Mouse (Mus musculus): ENCODE results near the gene Frem2.

The Frem2 gene

DNA sequence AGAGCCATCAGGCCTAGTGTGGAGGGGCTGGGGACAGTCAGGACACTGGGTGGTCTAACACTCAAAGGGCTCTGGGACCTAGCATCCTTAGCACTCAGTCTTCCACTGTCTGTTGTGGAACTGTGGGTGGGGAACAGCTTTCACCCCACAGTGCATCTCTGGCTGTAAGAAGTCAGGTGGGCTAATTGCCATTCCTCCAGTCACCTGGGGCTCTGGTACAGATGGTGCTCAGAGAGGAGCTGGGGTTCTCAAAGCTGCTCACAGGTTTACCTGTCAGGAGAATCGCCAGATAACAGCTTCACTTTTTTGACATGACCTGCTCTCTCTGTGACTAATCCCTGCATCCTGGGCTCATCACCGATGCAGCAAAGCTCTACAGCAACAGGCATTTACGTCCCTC lies 46.0 kb downstream of the Frem2 start:
- DNase-seq: no peak

DNA sequence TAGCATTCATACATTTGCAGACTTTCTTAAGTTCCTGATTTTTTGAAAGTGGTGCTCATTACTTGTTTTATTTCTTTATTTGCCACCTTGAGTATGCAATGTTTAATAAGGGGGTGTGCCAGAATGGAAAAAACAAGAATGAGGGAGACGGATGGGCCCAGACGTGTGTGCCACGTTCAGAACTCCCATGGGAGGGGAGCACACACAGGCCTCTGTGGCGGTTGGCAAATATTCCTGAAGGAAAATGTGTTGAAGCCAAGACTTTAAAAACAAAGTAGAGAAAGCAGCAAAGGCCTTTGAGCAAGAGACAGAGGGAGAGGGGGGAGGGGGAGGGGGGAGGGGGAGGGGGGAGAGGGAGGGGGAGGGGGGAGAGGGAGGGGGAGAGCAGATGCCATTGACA lies 47.3 kb downstream of the Frem2 start:
- no peak for DNase-seq

DNA sequence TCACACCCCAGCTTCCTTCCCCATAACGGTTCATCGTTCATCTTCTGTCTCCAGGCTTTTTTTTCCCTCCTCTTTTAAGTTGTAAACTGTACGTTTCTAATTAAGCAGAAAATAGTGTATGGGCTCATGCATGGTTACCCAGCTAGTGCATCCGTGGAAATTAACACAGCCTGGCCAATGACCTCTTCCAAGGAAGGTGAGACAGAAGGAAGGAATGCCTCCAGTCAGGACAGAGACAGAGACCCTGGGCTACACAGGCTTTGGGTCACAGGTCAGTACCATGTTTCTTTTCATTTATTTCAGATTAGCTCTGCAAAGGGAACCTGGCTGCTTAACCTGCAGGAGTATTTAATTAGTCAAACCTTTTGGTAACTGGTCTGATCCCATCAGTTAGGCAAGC lies 57.0 kb downstream of the Frem2 start:
- DNase-seq: no peak

- no peak for DNase-seq
Measured at GRCm38 (mm10) chr3:53599315-53599714, 57.8 kb downstream of the Frem2 start.

DNA sequence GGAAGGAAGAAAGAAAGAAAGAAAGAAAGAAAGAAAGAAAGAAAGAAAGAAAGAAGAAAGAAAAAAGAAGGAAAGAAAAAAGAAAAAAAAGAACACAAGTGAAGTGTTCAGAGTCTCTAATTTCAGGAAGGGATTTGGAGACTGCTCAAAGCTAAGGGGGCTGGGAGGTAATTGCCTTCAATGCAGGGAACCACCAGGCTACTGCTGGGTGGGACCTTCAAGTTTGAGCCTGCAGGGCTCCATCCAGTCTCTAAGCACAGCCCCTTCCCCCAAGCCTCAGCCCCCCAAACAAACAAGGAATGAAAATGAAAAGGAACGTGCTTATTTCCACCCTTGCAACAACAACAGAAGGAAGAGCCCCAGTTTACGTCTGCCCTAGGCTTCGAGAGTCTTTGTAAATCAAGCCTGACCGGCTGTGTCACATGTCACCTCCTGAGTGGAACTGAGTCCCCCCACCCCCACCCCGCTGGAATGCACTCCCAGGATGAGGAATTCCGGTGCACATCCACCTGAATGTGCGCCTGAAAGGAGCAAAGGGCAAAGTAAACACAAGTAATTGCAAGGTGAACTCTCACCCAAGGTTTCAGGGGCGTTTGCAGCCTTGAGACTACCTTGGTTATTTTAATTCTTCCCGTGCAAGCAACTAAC lies 58.9 kb downstream of the Frem2 start:
- DNase-seq: no peak

DNA sequence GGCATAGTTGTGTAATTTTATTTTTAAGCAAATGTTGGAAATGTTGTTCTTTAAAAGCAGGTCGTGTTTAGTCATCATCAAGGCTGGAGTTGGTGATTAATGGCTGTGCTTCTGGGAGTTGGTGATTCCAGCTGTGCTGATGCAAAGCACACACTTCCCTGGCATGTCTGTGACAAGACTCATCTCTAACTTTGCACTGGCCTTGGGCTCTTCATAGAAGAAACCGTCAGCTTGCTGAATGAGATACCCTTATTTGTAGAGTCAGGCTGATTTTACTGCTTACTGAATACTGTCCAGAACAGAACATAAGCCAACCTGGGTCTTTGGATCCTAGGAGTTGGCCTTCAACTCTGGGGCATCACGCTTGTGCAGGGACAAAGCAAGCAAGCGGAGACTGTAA lies 62.7 kb downstream of the Frem2 start:
- DNase-seq: no peak

GRCm38 (mm10) chr3:53593718-53594117 lies 63.4 kb downstream of the Frem2 start:
- no peak for DNase-seq

DNA sequence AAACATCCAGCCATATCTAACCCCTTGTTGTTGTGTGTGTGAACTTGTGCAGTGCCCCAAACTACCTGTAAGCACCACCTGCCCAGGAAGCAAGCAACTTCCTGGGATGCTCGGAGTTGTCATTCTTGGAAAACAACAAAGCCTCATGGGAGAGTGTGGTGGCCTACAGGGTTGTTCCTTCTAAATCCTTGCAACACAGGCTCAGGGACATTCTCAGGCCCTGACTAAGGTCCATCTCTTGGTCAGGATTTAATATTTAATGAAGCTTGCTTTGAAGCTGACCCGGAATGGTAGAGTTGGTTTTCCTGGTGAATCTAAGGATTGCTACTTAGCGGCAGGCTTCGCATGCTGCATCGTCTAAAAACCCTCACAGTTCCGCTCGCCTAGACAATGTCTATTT lies 65.1 kb downstream of the Frem2 start:
- DNase-seq: no peak

GRCm38 (mm10) chr3:53590139-53590621 lies 67.0 kb downstream of the Frem2 start:
- DNase-seq: peak in 1 of 2 experiments; percentile 64

GRCm38 (mm10) chr3:53583248-53583647 lies 73.9 kb downstream of the Frem2 start:
- DNase-seq: no peak

DNA sequence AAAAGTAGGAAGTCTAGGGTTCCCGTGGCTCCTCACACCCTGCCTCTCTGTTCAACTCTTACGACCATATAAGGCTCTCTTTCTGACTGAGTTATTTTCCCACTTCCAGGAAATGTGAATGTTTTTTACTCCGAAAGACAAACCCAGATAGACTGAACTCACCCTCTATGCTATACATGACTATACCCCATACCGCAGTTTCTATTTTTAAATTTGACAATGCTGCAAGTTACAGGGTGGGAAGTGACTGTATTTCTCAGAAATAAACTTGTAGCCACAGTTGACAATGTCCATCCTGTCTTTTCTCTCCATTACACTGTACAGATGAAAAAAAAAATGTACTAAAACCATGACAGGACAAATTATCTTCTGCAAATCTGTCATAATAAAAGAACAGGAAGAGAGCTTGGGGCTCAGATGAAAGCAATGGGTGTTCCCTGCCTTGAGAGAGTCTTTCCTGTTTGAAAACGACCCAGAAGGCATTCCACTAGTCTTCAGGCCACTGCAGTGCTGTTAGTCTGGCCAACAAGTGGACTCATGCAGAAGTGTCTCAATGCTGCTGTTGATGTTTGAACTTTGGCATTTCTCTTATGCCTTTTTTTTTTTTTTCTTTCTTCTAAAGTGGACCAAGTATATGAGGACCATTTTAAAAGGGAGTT lies 76.4 kb downstream of the Frem2 start:
- no peak for DNase-seq

- DNase-seq: no peak
Measured at GRCm38 (mm10) chr3:53579121-53579704, 77.9 kb downstream of the Frem2 start.

- DNase-seq: no peak
Measured at GRCm38 (mm10) chr3:53576320-53577116, 80.6 kb downstream of the Frem2 start.

GRCm38 (mm10) chr3:53574123-53574522 lies 83.0 kb downstream of the Frem2 start:
- no peak for DNase-seq

GRCm38 (mm10) chr3:53571663-53572062 lies 85.5 kb downstream of the Frem2 start:
- no peak for DNase-seq

DNA sequence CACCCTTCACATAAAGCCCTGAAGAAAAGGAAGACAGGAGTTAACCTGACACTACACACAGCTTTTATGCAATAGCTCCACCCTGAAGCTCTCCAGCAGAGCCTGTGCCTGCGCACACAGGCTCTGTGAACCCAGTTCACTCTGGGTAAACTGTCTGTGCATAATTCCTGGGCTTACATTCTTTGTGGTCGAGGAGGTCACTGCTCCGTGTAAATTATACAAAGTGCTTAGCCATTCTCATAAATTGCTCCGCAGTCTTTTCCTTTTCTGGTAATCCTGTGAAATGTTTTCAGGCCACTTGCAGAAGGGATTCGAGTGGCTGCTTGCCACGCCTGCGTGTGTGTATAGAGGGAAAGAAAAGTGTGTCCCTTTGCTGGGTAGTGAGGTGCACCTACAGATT lies 92.6 kb downstream of the Frem2 start:
- peak in 1 of 2 experiments; percentile 26 for DNase-seq

DNA sequence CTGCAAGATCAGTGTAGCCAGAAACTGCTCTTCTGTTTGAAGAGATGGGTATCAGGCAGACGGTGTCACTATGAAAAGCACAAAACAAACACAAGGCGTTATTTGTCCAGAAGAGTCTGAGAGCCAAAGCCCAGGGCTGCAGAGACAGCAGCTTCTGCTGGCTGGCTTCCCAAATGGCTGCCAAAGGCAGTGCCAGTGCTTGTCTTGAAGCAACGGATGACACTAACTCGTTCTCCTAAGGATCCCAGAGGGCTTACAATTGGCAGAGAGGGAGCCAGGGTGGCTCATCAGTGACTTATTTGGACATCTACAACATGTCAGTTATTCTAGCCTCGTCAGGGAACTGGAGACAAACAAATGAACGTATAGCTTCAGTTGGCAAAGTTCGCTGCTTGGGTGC lies 93.4 kb downstream of the Frem2 start:
- peak; percentile 18 to 62 for DNase-seq

DNA sequence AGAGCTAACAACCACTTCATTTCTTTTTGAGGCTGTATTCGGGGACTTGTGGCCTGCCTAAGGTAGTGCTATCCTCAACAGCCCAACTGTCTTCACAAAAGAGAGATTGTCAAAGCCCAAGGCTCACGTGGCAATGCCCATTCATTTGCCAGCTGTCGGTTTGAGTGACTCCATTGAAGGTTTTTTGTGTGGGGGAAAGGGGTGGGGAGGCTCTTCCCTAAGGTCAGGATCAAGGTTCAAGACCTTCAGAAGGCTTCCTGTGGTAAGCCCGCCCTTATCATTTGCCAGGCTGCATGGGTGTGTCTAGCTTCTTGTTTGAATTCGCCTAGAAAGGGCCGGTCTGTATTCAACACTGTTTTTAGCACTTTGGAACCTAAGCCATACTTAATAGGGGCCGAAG lies 95.3 kb downstream of the Frem2 start:
- no peak for DNase-seq

DNA sequence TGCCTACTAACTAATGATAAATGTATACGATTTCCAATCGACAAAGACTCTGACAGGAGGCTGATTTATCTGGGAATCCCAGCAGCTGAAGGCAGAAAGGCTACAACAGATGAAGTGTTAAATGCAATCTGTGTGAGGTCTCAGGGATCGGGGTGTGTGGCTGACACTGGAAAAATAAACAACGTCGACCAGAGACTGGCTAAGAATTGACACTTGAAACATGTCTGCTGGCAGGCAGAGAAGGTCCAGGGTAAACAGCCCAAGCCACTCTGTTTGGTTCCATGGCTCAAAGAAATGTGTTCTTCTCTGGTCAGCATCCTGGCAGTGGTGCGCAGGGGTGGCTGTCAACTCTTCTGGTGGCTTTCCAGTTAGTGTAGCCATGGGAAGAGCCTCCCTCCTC lies 98.1 kb downstream of the Frem2 start:
- DNase-seq: peak; percentile 17 to 45

- peak; percentile 15 to 43 for DNase-seq
Measured at GRCm38 (mm10) chr3:53558230-53558629, 98.9 kb downstream of the Frem2 start.

- DNase-seq: no peak
Measured at GRCm38 (mm10) chr3:53557388-53558214, 99.6 kb downstream of the Frem2 start.

All from lung, postnatal 4 days (tissue).